Mouse (Mus musculus): Measurements from ENCODE around the gene Rnasel. TPM values are rescaled to one million over a fixed set of nuclear protein-coding genes. Genes with fewer than 3 reads are reported as not detected.

The Rnasel gene
- polyA plus RNA-seq, 1 experiment from 2014 or later: 11.1 TPM

GRCm38 (mm10) chr1:153748549-153748948 lies 677 bp upstream of the Rnasel start:
- peak overlapping the region; percentile 3; the same call in 1 of the 2 replicates for H3K27ac ChIP-seq (ENCODE audit: low read length)
- H3K4me3 ChIP-seq (ENCODE audit: low read depth, low read length): no peak overlapping the region
- no peaks in the 10 kb centered on the region for H3K27me3 ChIP-seq (ENCODE audit: control insufficient read depth, insufficient read depth, low read length)
- H3K4me2 ChIP-seq (replicated peaks; ENCODE audit: low read depth, low read length): peak overlapping the region; percentile 49; the same call in 1 of the 2 replicates
- ATAC-seq (ENCODE audit: insufficient number of reproducible peaks, insufficient read depth, low FRiP score, low read depth): 0 out of 2 replicates have a peak, but pooled peaks have one; percentile 8
- H3K36me3 ChIP-seq (ENCODE audit: control insufficient read depth, insufficient read depth, low read length): no peaks in the 10 kb centered on the region
- WGBS: 0% methylated on average over 1 of the region's 1 CpGs
- no peaks in the 10 kb centered on the region for H3K9me3 ChIP-seq (ENCODE audit: control insufficient read depth, low read depth, low read length)
- H3K4me1 ChIP-seq (ENCODE audit: control insufficient read depth, insufficient read depth, low read length): peaks cover 5% of the 10 kb centered on the region; the same call in 1 of the 2 replicates
- H3K9ac ChIP-seq (replicated peaks; ENCODE audit: low read depth, low read length): no peak overlapping the region

- H3K9me3 ChIP-seq (ENCODE audit: control insufficient read depth, low read depth, low read length): no peaks in the 10 kb centered on the region
- no peak overlapping the region for H3K9ac ChIP-seq (replicated peaks; ENCODE audit: low read depth, low read length)
- peak overlapping the region; percentile 26; the same call in 1 of the 2 replicates for H3K4me3 ChIP-seq (ENCODE audit: low read depth, low read length)
- ATAC-seq (ENCODE audit: insufficient number of reproducible peaks, insufficient read depth, low FRiP score, low read depth): no peak
- H3K27ac ChIP-seq (ENCODE audit: low read length): no peak overlapping the region
- H3K4me1 ChIP-seq (ENCODE audit: control insufficient read depth, insufficient read depth, low read length): peaks cover 5% of the 10 kb centered on the region; the same call in 1 of the 2 replicates
- H3K36me3 ChIP-seq (ENCODE audit: control insufficient read depth, insufficient read depth, low read length): no peaks in the 10 kb centered on the region
- peak overlapping the region; percentile 49 for H3K4me2 ChIP-seq (replicated peaks; ENCODE audit: low read depth, low read length)
- WGBS: 50% methylated on average over 6 of the region's 6 CpGs
- H3K27me3 ChIP-seq (ENCODE audit: control insufficient read depth, insufficient read depth, low read length): no peaks in the 10 kb centered on the region
Observed at GRCm38 (mm10) chr1:153750054-153750453, 828 bp downstream of the Rnasel start.

- H3K4me2 ChIP-seq (replicated peaks; ENCODE audit: low read depth, low read length): peak overlapping the region; percentile 27
- H3K9me3 ChIP-seq (ENCODE audit: control insufficient read depth, low read depth, low read length): no peaks in the 10 kb centered on the region
- no peak overlapping the region for H3K9ac ChIP-seq (replicated peaks; ENCODE audit: low read depth, low read length)
- H3K36me3 ChIP-seq (ENCODE audit: control insufficient read depth, insufficient read depth, low read length): no peaks in the 10 kb centered on the region
- H3K27ac ChIP-seq (ENCODE audit: low read length): peak overlapping the region; percentile 3; the same call in 1 of the 2 replicates
- WGBS: 27% methylated on average over 13 of the region's 13 CpGs
- peak overlapping the region; percentile 8 for H3K4me3 ChIP-seq (ENCODE audit: low read depth, low read length)
- H3K4me1 ChIP-seq (ENCODE audit: control insufficient read depth, insufficient read depth, low read length): peaks cover 5% of the 10 kb centered on the region; the same call in 1 of the 2 replicates
- H3K27me3 ChIP-seq (ENCODE audit: control insufficient read depth, insufficient read depth, low read length): no peaks in the 10 kb centered on the region
- no peak for ATAC-seq (ENCODE audit: insufficient number of reproducible peaks, insufficient read depth, low FRiP score, low read depth)
Observed at GRCm38 (mm10) chr1:153751763-153752301, 2.6 kb downstream of the Rnasel start.

- Histone ChIP-seq H3K27ac (ENCODE audit: low read length) (no peak overlapping the region), H3K9ac (replicated peaks; ENCODE audit: low read depth, low read length) (no peak overlapping the region), H3K9me3 (ENCODE audit: control insufficient read depth, low read depth, low read length) (no peaks in the 10 kb centered on the region), H3K4me2 (replicated peaks; ENCODE audit: low read depth, low read length) (peak overlapping the region; percentile 27), H3K4me1 (ENCODE audit: control insufficient read depth, insufficient read depth, low read length) (peaks cover 5% of the 10 kb centered on the region; the same call in 1 of the 2 replicates), H3K36me3 (ENCODE audit: control insufficient read depth, insufficient read depth, low read length) (no peaks in the 10 kb centered on the region), H3K27me3 (ENCODE audit: control insufficient read depth, insufficient read depth, low read length) (no peaks in the 10 kb centered on the region), H3K4me3 (ENCODE audit: low read depth, low read length) (peak overlapping the region; percentile 8; the same call in 1 of the 2 replicates)
- ATAC-seq (ENCODE audit: insufficient number of reproducible peaks, insufficient read depth, low FRiP score, low read depth): no peak
- 88% methylated on average over 6 of the region's 6 CpGs for WGBS
Observed at GRCm38 (mm10) chr1:153752521-153752920, 3.3 kb downstream of the Rnasel start.

- 66% methylated on average over 25 of the region's 25 CpGs for WGBS
- Histone ChIP-seq H3K27me3 (ENCODE audit: control insufficient read depth, insufficient read depth, low read length) (no peaks in the 10 kb centered on the region), H3K9me3 (ENCODE audit: control insufficient read depth, low read depth, low read length) (no peaks in the 10 kb centered on the region), H3K4me3 (ENCODE audit: low read depth, low read length) (no peak overlapping the region), H3K36me3 (ENCODE audit: control insufficient read depth, insufficient read depth, low read length) (no peaks in the 10 kb centered on the region), H3K4me1 (ENCODE audit: control insufficient read depth, insufficient read depth, low read length) (peaks cover 5% of the 10 kb centered on the region; the same call in 1 of the 2 replicates), H3K4me2 (replicated peaks; ENCODE audit: low read depth, low read length) (no peak overlapping the region), H3K9ac (replicated peaks; ENCODE audit: low read depth, low read length) (no peak overlapping the region), H3K27ac (ENCODE audit: low read length) (no peak overlapping the region)
- ATAC-seq (ENCODE audit: insufficient number of reproducible peaks, insufficient read depth, low FRiP score, low read depth): no peak
Observed at GRCm38 (mm10) chr1:153753725-153754464, 4.7 kb downstream of the Rnasel start.

GRCm38 (mm10) chr1:153764136-153764535 lies 14.9 kb downstream of the Rnasel start:
- 86% methylated on average over 11 of the region's 11 CpGs for whole genome bisulfite sequencing
- ATAC-seq (ENCODE audit: insufficient number of reproducible peaks, insufficient read depth, low FRiP score, low read depth): no peak

GRCm38 (mm10) chr1:153766298-153766697 lies 17.1 kb downstream of the Rnasel start:
- Histone ChIP-seq H3K9ac (replicated peaks; ENCODE audit: low read depth, low read length) (no peak overlapping the region), H3K27ac (ENCODE audit: low read length) (no peak overlapping the region), H3K4me2 (replicated peaks; ENCODE audit: low read depth, low read length) (no peak overlapping the region), H3K27me3 (ENCODE audit: control insufficient read depth, insufficient read depth, low read length) (no peaks in the 10 kb centered on the region), H3K4me3 (ENCODE audit: low read depth, low read length) (no peak overlapping the region), H3K36me3 (ENCODE audit: control insufficient read depth, insufficient read depth, low read length) (no peaks in the 10 kb centered on the region), H3K4me1 (ENCODE audit: control insufficient read depth, insufficient read depth, low read length) (no peaks in the 10 kb centered on the region), H3K9me3 (ENCODE audit: control insufficient read depth, low read depth, low read length) (no peaks in the 10 kb centered on the region)
- WGBS: 50% methylated on average over 8 of the region's 8 CpGs
- ATAC-seq (ENCODE audit: insufficient number of reproducible peaks, insufficient read depth, low FRiP score, low read depth): no peak

More at GRCm38 (mm10) chr1:153764136-153764535, 14.9 kb downstream of the Rnasel start:
- H3K4me1 ChIP-seq (ENCODE audit: control insufficient read depth, insufficient read depth, low read length): no peaks in the 10 kb centered on the region
- H3K4me2 ChIP-seq (replicated peaks; ENCODE audit: low read depth, low read length): no peak overlapping the region
- no peak overlapping the region for H3K9ac ChIP-seq (replicated peaks; ENCODE audit: low read depth, low read length)
- H3K27me3 ChIP-seq (ENCODE audit: control insufficient read depth, insufficient read depth, low read length): no peaks in the 10 kb centered on the region
- no peak overlapping the region for H3K27ac ChIP-seq (ENCODE audit: low read length)
- no peak overlapping the region for H3K4me3 ChIP-seq (ENCODE audit: low read depth, low read length)
- H3K36me3 ChIP-seq (ENCODE audit: control insufficient read depth, insufficient read depth, low read length): no peaks in the 10 kb centered on the region
- no peaks in the 10 kb centered on the region for H3K9me3 ChIP-seq (ENCODE audit: control insufficient read depth, low read depth, low read length)

GRCm38 (mm10) chr1:153767281-153767680 lies 18.1 kb downstream of the Rnasel start:
- Histone ChIP-seq H3K27ac (ENCODE audit: low read length) (no peak overlapping the region), H3K9ac (replicated peaks; ENCODE audit: low read depth, low read length) (no peak overlapping the region), H3K9me3 (ENCODE audit: control insufficient read depth, low read depth, low read length) (no peaks in the 10 kb centered on the region), H3K4me2 (replicated peaks; ENCODE audit: low read depth, low read length) (no peak overlapping the region), H3K4me1 (ENCODE audit: control insufficient read depth, insufficient read depth, low read length) (no peaks in the 10 kb centered on the region), H3K27me3 (ENCODE audit: control insufficient read depth, insufficient read depth, low read length) (no peaks in the 10 kb centered on the region), H3K36me3 (ENCODE audit: control insufficient read depth, insufficient read depth, low read length) (no peaks in the 10 kb centered on the region), H3K4me3 (ENCODE audit: low read depth, low read length) (no peak overlapping the region)
- no peak for ATAC-seq (ENCODE audit: insufficient number of reproducible peaks, insufficient read depth, low FRiP score, low read depth)
- WGBS: 80% methylated on average over 1 of the region's 1 CpGs

Measured in stomach, embryonic 14.5 days (tissue).